Mouse (Mus musculus) thymus, adult 2 months (tissue): Measurements from ENCODE around the gene Kcnt1. TPM values are rescaled to one million over a fixed set of nuclear protein-coding genes. Genes with fewer than 3 reads are reported as not detected.

Source experiments
- DNase-seq: peaks from one replicate; pipeline ENCODE4 v3.0.0; 2021
- H3K27ac ChIP-seq: fragments of 200-500 bp; 2 replicates; pipeline ENCODE4 v1.5.1; 2012; ENCODE audit warnings: low read length, control low read depth; ENCODE audit not compliant: control insufficient read depth, insufficient read depth
- H3K27me3 ChIP-seq: fragments of 200-500 bp; 2 replicates; pipeline ENCODE4 v1.6.1; 2012; ENCODE audit warnings: mild to moderate bottlenecking, low read length, moderate library complexity, mixed read lengths; ENCODE audit not compliant: control insufficient read depth, insufficient read depth
- H3K36me3 ChIP-seq: fragments of 200-500 bp; 2 replicates; pipeline ENCODE4 v1.6.1; 2012; ENCODE audit warnings: mild to moderate bottlenecking, low read length, moderate library complexity; ENCODE audit not compliant: control insufficient read depth, insufficient read depth
- H3K4me1 ChIP-seq: fragments of 200-500 bp; replicated peaks from 2 replicates; pipeline ENCODE4 v1.6.1; 2012; ENCODE audit warnings: low read length; ENCODE audit not compliant: control insufficient read depth, insufficient read depth
- H3K4me3 ChIP-seq: fragments of 200-500 bp; 2 replicates; pipeline ENCODE4 v1.5.1; 2012; ENCODE audit warnings: mild to moderate bottlenecking, low read length, control low read depth, moderate library complexity; ENCODE audit not compliant: control insufficient read depth, insufficient read depth
- CTCF ChIP-seq: fragments of 200-500 bp; IDR thresholded peaks from 2 replicates; pipeline ENCODE4 v1.5.1; 2012; ENCODE audit warnings: mild to moderate bottlenecking, control low read depth, low read length, moderate library complexity, borderline replicate concordance; ENCODE audit not compliant: control insufficient read depth, poor library complexity, insufficient read depth; ENCODE audit errors: extremely low read depth
- POLR2A ChIP-seq: fragments of 200-500 bp; IDR thresholded peaks from 2 replicates; pipeline ENCODE4 v1.6.1; 2012; ENCODE audit warnings: mild to moderate bottlenecking, low read length, control low read depth, moderate library complexity; ENCODE audit not compliant: control insufficient read depth, poor library complexity, insufficient read depth; ENCODE audit errors: extremely low read depth
- WGBS: fragments of 180-500 bp; shearing (Covaris S2); methylation state at CpG from one replicate; pipeline ENCODE4 v1.1.7; 2018; 5-methylcytosine and 5-hydroxymethylcytosine counted together
- polyA plus RNA-seq: library from polyadenylated mRNA; depleted of rRNA; stranded (reverse); fragments of >200 nt; gene quantifications from 2 replicates; pipeline ENCODE4 v1.2.3, GENCODE M21; 2012

Kcnt1 gene
- polyA plus RNA-seq, 1 experiment: 1.1 TPM

GRCm38 (mm10) chr2:25842161-25842560, 21.4 kb upstream of the Kcnt1 start:
- Histone ChIP-seq H3K4me1 (no peaks in the 10 kb centered on the region), H3K36me3 (no peaks in the 10 kb centered on the region), H3K4me3 (no peak overlapping the region), H3K27me3 (no peaks in the 10 kb centered on the region), H3K27ac (no peak overlapping the region)
- DNase-seq: no peak
- 65% methylated on average over 4 of the region's 4 CpGs for WGBS
- TF ChIP-seq POLR2A: no peak
- no peak for TF ChIP-seq CTCF

DNA sequence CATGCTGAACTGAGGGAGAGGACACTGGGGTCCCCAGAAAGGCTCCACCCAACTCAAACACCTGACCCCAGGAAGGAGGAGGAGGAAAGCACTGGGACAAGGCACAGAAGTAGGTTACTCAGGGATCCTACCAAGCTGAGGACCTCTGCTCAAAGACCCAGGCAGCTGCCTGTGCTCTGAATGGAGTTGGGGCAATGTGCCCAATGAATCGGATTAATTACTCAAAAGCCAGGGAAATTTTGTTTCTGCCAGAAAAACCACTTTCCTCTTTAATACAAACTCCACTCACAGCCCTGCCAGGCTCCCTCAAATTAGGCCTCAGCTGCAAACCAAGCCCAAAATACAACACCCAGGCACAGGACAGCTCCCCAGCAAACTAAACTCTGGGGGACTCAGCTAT, 20.8 kb upstream of the Kcnt1 start:
- no peak for DNase-seq
- TF ChIP-seq POLR2A (no peak), CTCF (no peak)
- 96% methylated on average over 1 of the region's 1 CpGs for WGBS

GRCm38 (mm10) chr2:25844097-25844496, 19.4 kb upstream of the Kcnt1 start:
- H3K27me3 ChIP-seq: no peaks in the 10 kb centered on the region
- WGBS: 96% methylated on average over 3 of the region's 3 CpGs
- H3K4me1 ChIP-seq: no peaks in the 10 kb centered on the region

More for the DNA sequence above, 20.8 kb upstream of the Kcnt1 start:
- no peak overlapping the region for H3K27ac ChIP-seq
- no peaks in the 10 kb centered on the region for H3K4me1 ChIP-seq
- no peaks in the 10 kb centered on the region for H3K27me3 ChIP-seq
- H3K4me3 ChIP-seq: no peak overlapping the region
- H3K36me3 ChIP-seq: no peaks in the 10 kb centered on the region

GRCm38 (mm10) chr2:25846516-25846915, 17.0 kb upstream of the Kcnt1 start:
- WGBS: 9% methylated on average over 8 of the region's 8 CpGs
- Histone ChIP-seq H3K27me3 (no peaks in the 10 kb centered on the region), H3K4me1 (no peaks in the 10 kb centered on the region), H3K4me3 (no peak overlapping the region), H3K36me3 (no peaks in the 10 kb centered on the region), H3K27ac (no peak overlapping the region)
- no peak for DNase-seq
- TF ChIP-seq CTCF (no peak), POLR2A (no peak)

More at GRCm38 (mm10) chr2:25844097-25844496, 19.4 kb upstream of the Kcnt1 start:
- TF ChIP-seq CTCF (no peak), POLR2A (no peak)
- no peak overlapping the region for H3K4me3 ChIP-seq
- no peaks in the 10 kb centered on the region for H3K36me3 ChIP-seq
- no peak for DNase-seq
- no peak overlapping the region for H3K27ac ChIP-seq

GRCm38 (mm10) chr2:25847226-25847625, 16.3 kb upstream of the Kcnt1 start, which contains the start of gene Sohlh1:
Sohlh1 (minus strand) TSS chr2:25847248.
- TF ChIP-seq POLR2A: no peak
- no peak for TF ChIP-seq CTCF
- no peak for DNase-seq
- Histone ChIP-seq H3K4me3 (no peak within 1 kb of the TSS), H3K27ac (no peak within 1 kb of the TSS), H3K36me3 (no peaks in the 10 kb centered on the region), H3K4me1 (no peaks in the 10 kb centered on the region), H3K27me3 (no peaks in the 10 kb centered on the region)
- 91% methylated on average over 16 of the region's 16 CpGs for WGBS

- H3K27me3 ChIP-seq: no peaks in the 10 kb centered on the region
- 12% methylated on average over 4 of the region's 4 CpGs for WGBS
- H3K27ac ChIP-seq: no peak overlapping the region
- 0 out of 2 replicates have a peak, but pooled peaks cover 4% of the 10 kb centered on the region for H3K4me1 ChIP-seq
- no peak overlapping the region for H3K4me3 ChIP-seq
- DNase-seq: peak; percentile 63
- peak; percentile 87 for TF ChIP-seq CTCF
- TF ChIP-seq POLR2A: no peak
- H3K36me3 ChIP-seq: no peaks in the 10 kb centered on the region
Observed at GRCm38 (mm10) chr2:25850330-25850729, 13.2 kb upstream of the Kcnt1 start.

GRCm38 (mm10) chr2:25852626-25853025, 10.9 kb upstream of the Kcnt1 start:
- Histone ChIP-seq H3K27me3 (no peaks in the 10 kb centered on the region), H3K27ac (no peak overlapping the region), H3K4me1 (0 out of 2 replicates have a peak, but pooled peaks cover 4% of the 10 kb centered on the region), H3K4me3 (no peak overlapping the region), H3K36me3 (no peaks in the 10 kb centered on the region)
- DNase-seq: no peak
- TF ChIP-seq POLR2A: no peak
- 13% methylated on average over 3 of the region's 3 CpGs for WGBS
